Mouse (Mus musculus) frontal cortex, postnatal 36 days (tissue): ENCODE results near the gene Fibcd1.

ENCODE experiments used
- DNase-seq, 2 experiments: peaks; one replicate each; pipeline ENCODE4 v3.0.0; 2022; ENCODE audit warnings: low spot score in 2 of 2

Fibcd1 gene

GRCm38 (mm10) chr2:31858500-31858899 lies 12.7 kb upstream of the Fibcd1 start:
- DNase-seq: no peak

DNA sequence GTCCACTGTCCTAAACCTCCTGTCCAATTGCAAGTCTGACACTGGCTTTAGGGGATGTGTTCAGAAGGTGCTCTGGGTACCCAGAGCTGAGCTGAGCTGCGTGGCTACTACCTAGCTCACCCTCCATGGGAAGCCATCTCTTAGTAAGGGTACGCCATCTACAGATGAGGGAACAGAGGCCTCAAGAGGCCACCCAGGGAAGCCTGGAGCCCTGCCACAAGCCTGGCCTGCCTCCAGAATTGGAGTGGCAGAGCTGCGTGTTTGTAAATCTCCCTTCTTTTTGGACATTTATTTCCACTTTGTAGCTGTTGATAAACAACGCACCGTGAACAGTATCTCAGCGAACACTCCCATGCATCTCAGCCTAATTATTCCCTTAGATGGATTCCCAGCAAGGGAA lies 11.4 kb upstream of the Fibcd1 start:
- no peak for DNase-seq

GRCm38 (mm10) chr2:31855991-31856390 lies 10.2 kb upstream of the Fibcd1 start:
- DNase-seq: no peak

DNA sequence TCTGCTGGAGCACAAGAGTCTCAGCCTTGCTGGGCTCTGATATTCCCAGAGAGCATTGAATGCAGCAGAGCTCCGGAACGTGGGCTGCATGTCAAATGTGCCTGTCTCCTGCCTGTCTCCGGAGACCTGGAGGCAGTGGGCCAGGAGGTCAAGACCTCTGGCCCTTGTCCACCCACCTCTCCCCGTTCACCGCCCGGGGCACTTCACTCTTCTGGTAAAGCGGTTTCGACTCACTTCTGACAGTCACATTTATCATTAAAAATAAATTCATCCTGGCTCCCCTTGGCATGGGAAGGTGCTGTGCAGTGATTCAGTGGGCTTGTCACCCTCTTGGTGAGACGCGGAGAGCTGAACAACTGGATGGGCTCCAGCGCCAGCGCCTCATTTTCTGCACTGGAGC lies 4.3 kb upstream of the Fibcd1 start:
- DNase-seq: no peak

DNA sequence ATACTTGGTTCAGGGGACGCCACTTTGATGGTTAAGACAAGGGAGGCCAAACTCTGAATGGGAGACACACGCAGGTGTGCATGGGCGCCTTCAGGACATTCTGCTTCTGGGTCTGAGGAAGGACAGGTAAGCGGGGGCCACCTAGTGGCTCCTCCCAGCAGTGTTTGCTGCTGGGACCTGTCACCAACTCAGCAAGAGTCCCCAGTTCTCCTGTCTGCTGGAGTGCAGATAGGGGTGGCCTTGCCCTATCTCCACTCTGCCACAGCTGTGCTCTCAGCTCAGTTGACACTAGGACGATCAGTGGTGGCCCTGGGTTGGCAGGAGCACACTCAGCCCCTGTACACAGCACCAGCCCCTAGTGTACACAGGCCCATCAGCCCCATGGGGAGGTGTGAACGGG lies 2.1 kb upstream of the Fibcd1 start:
- DNase-seq: no peak

GRCm38 (mm10) chr2:31846692-31847660 lies 1.2 kb upstream of the Fibcd1 start:
- no peak for DNase-seq

DNA sequence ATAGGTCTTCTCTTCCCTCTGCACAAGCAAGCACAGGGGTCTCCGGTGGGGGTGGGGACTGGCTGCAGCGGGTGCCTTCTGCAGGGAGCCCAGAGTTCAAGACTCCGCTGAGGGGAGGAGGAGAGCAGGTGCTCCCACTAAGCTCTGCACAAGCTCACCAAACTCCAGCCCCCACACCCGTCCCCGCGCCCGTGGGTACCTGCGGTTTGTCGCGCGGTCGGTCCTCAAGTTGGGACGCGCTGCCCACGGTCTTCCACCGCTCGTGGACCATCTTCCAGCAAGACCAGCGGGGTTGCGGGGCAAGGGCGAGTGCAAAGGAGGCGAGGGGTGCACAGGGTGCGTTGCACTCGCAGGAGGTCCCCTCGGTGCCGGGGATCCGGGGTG lies 301 bp downstream of the Fibcd1 start:
- DNase-seq: no peak

DNA sequence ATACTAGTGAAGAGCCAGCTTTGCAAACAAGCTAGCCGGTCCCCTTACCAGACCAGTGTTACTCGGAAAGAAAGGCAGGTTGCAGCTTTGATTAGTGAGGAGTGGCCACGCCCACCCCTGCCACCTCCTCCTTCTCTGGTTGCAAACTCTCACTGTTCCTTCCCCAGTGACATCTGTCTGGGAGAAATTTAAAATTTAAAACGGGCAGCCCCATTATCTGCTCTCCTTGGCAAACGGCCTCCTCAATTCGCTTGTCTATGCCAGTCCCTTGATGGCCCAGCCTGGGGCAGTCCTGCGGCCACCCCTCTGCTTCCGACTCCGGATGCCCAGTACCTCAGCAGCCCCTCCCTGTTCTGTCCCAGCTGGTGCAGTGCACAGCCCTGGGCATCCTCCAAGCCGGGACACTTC lies 1.1 kb downstream of the Fibcd1 start:
- DNase-seq: no peak

- no peak for DNase-seq
These were observed 6.9 kb downstream of the Fibcd1 start for GRCm38 (mm10) chr2:31838868-31839267.

GRCm38 (mm10) chr2:31836985-31837384 lies 8.8 kb downstream of the Fibcd1 start:
- no peak for DNase-seq

GRCm38 (mm10) chr2:31836091-31836490 lies 9.7 kb downstream of the Fibcd1 start:
- DNase-seq: no peak

GRCm38 (mm10) chr2:31828311-31828825 lies 17.4 kb downstream of the Fibcd1 start:
- DNase-seq: no peak

DNA sequence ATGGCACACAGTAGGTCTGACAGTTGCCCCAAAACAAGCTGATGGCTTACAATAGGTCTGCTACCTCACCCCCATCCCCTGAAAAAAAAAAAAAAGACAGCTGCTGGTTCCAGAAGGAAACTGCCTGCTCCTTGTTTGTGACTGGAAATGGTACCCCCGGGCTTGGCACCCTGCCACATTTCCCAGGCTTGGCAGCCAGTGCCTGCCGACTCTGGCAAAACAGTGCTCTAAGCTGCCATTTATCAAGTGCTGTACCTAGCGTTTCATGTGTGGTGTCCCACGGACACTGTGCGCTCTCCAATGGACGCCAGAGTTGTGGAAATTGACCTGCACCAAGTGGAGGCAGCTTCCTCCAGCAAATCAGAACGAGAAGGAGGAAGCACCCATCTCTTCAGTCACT lies 17.9 kb downstream of the Fibcd1 start:
- peak; percentile 43 to 46 for DNase-seq

GRCm38 (mm10) chr2:31826094-31827085 lies 19.4 kb downstream of the Fibcd1 start:
- DNase-seq: peak in 1 of 2 experiments; percentile 41

- no peak for DNase-seq
These were observed 20.3 kb downstream of the Fibcd1 start for GRCm38 (mm10) chr2:31825469-31825911.

- DNase-seq: no peak
These were observed 21.7 kb downstream of the Fibcd1 start for GRCm38 (mm10) chr2:31823933-31824730.

- DNase-seq: peak; percentile 71 to 85
These were observed 23.1 kb downstream of the Fibcd1 start for GRCm38 (mm10) chr2:31822524-31823371.

GRCm38 (mm10) chr2:31815367-31815766 lies 30.4 kb downstream of the Fibcd1 start:
- peak; percentile 61 to 65 for DNase-seq

DNA sequence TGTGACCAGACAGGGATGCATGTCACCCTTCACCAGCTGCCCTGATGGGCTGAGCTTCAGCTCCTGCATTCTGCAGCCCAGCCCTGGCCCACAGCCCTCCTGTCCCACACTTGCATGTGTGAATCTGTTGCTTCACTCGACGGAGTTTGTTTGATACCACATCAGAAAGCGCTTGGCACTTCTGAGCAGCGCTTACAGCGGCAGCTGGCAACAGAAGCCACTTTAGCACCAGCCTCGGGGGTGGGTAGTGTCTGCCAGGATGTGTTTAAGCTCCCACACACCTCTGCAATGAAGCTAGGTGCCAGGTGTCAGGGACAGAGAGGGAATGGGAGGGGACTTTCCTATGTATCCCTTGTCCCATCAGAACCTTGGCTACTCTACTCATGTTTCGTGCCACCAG lies 31.1 kb downstream of the Fibcd1 start:
- peak; percentile 57 to 69 for DNase-seq

DNA sequence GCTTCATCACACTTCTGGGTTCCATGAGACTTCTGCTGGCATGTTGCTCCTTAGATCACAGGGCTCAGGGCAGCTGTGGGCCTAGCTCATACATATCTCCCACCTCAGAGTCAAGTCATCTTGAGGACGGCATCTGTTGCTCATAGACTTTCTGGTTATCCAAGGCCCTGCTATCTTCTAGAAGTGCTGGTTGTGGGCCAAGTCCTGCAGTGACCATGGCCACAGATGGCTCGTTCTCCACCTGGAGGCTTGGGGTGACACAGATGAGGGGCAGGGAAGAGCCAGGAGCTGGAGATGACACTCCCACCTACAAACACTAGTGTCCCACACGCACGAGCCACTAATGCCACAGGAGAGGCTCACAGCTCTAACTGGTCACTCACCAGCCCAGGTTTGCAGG lies 32.2 kb downstream of the Fibcd1 start:
- DNase-seq: no peak
